In the genomic region with DNA sequence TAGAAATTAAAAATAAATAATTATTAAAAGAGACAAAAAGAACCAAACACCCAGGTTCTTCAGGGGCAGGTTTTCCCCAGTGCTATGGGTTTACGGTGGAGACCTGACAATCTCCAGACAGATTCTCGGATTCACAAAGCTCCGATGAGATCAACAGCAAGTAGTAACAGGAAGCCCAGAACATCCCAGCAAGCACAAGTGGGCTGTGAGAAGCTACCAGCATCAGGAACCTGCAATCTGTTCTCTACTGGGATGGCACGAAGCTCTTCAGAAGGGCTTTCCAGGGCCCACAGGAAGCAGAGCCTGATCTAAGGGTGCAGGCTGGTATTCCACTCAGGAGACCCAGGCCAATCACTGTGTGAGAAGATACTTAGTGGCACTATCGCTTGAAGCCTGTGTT, we compare ENCODE assay signal across 15 mouse cellular contexts.
"Had no signal": no experiment of that assay in that cellular context is flagged by ENCODE, and none has a peak within 500 bp of the region (broad histone marks: within the 10 kb centered on the region; RNA-seq: fewer than 3 reads in every experiment).

No protein-coding gene starts in this region.

- H3K27ac ChIP-seq: lung, embryonic 15.5 days; macrophage; midbrain, embryonic 13.5 days; midbrain, embryonic 15.5 days; neural tube, embryonic 12.5 days; stomach, embryonic 15.5 days; stomach, postnatal 0 days had no signal

- DNase-seq: lung, adult 2 months; lung, postnatal 14 days; lung, postnatal 36 days; right cerebral cortex, postnatal 14 days; thymus, adult 2 months; thymus, postnatal 25 days; thymus, postnatal 4 days had no signal

- H3K4me3 ChIP-seq: lung, embryonic 15.5 days; megakaryocyte, embryonic 14.5 days; midbrain, embryonic 13.5 days; midbrain, embryonic 15.5 days; neural tube, embryonic 12.5 days; stomach, embryonic 15.5 days had no signal
